Comparison of ENCODE assay signal across 9 mouse cellular contexts in genomic region chr5:131009510-131009909, GRCm38 (mm10).
A peak's percentile ranks its signal among the peaks of the same experiment; 100 is the strongest.
DNase-seq lines count a peak whose midpoint lies in the region; ATAC-seq and TF ChIP-seq lines count a peak whose summit lies in the region.
"Had no signal": no experiment of that assay in that cellular context is flagged by ENCODE, and none has a peak within 500 bp of the region (broad histone marks: within the 10 kb centered on the region; RNA-seq: fewer than 3 reads in every experiment).

No protein-coding gene starts in this region.

- DNase-seq in forebrain, embryonic 14.5 days (ENCODE audit: low spot score), result peak; percentile 36
- DNase-seq in lung, embryonic 14.5 days, result peak; percentile 42
- DNase-seq in lung, adult 18-20 months, result no peak
- peak; percentile 43 for DNase-seq in brain, adult 2 months (ENCODE audit: low read depth, low spot score)
- peak; percentile 57 for DNase-seq in mesoderm, embryonic 11.5 days (ENCODE audit: low read depth, low spot score)
- no peak for DNase-seq in urinary bladder, adult 18-20 months (ENCODE audit: low spot score in 2 of 2)
- no peak for DNase-seq in natural killer cell, adult 2 months (ENCODE audit: low spot score in 2 of 2)

- 0 out of 2 replicates have a peak, but pooled peaks cover 3% of the 10 kb centered on the region for H3K9me3 ChIP-seq in forebrain, embryonic 14.5 days (replicated peaks; ENCODE audit: control insufficient read depth, low read length)
- 0 out of 2 replicates have a peak, but pooled peaks cover 5% of the 10 kb centered on the region for H3K9me3 ChIP-seq in forebrain, embryonic 13.5 days (replicated peaks)
- H3K9me3 ChIP-seq in lung, embryonic 14.5 days (ENCODE audit: low read depth, low read length), result no peaks in the 10 kb centered on the region
- H3K9me3 ChIP-seq: limb, embryonic 15.5 days had no signal

- 60% methylated on average over 6 of the region's 6 CpGs for WGBS in forebrain, embryonic 14.5 days
- WGBS in forebrain, embryonic 13.5 days, result 60% methylated on average over 6 of the region's 6 CpGs
- WGBS in lung, embryonic 14.5 days, result 43% methylated on average over 6 of the region's 6 CpGs

- TF ChIP-seq CTCF in lung, embryonic 14.5 days (IDR thresholded peaks at IDR 0.05; ENCODE audit: low read depth), result peak; percentile 63

- no peak overlapping the region for H3K4me2 ChIP-seq in forebrain, embryonic 14.5 days (ENCODE audit: low read length)
- no peak overlapping the region for H3K4me2 ChIP-seq in forebrain, embryonic 13.5 days
- no peak overlapping the region for H3K4me2 ChIP-seq in lung, embryonic 14.5 days
- H3K4me2 ChIP-seq: limb, embryonic 15.5 days had no signal

- no peak overlapping the region for H3K27ac ChIP-seq in forebrain, embryonic 14.5 days (ENCODE audit: low read depth, low read length)
- no peak overlapping the region for H3K27ac ChIP-seq in forebrain, embryonic 13.5 days
- no peak overlapping the region for H3K27ac ChIP-seq in lung, embryonic 14.5 days (ENCODE audit: low read depth)
- H3K27ac ChIP-seq: limb, embryonic 15.5 days had no signal

- H3K4me1 ChIP-seq in forebrain, embryonic 14.5 days (ENCODE audit: control insufficient read depth, insufficient read depth, low read length), result 0 out of 2 replicates have a peak, but pooled peaks cover 5% of the 10 kb centered on the region
- 0 out of 2 replicates have a peak, but pooled peaks cover 7% of the 10 kb centered on the region for H3K4me1 ChIP-seq in forebrain, embryonic 13.5 days
- H3K4me1 ChIP-seq in lung, embryonic 14.5 days (ENCODE audit: insufficient read depth), result no peaks in the 10 kb centered on the region
- H3K4me1 ChIP-seq: limb, embryonic 15.5 days had no signal

- H3K27me3 ChIP-seq in forebrain, embryonic 14.5 days (replicated peaks; ENCODE audit: control insufficient read depth, insufficient read depth, low read length), result no peaks in the 10 kb centered on the region
- H3K27me3 ChIP-seq in forebrain, embryonic 13.5 days, result no peaks in the 10 kb centered on the region
- H3K27me3 ChIP-seq in lung, embryonic 14.5 days (ENCODE audit: insufficient read depth, low read length), result no peaks in the 10 kb centered on the region
- H3K27me3 ChIP-seq: limb, embryonic 15.5 days had no signal

- H3K36me3 ChIP-seq in forebrain, embryonic 14.5 days (ENCODE audit: control insufficient read depth, insufficient read depth, low read length), result no peaks in the 10 kb centered on the region
- no peaks in the 10 kb centered on the region for H3K36me3 ChIP-seq in forebrain, embryonic 13.5 days (ENCODE audit: poor library complexity, severe bottlenecking)
- H3K36me3 ChIP-seq in lung, embryonic 14.5 days (ENCODE audit: insufficient read depth), result no peaks in the 10 kb centered on the region
- H3K36me3 ChIP-seq: limb, embryonic 15.5 days had no signal

- ATAC-seq in forebrain, embryonic 14.5 days, result no peak
- ATAC-seq in forebrain, embryonic 13.5 days, result no peak
- ATAC-seq in lung, embryonic 14.5 days (ENCODE audit: insufficient read depth), result no peak

- H3K9ac ChIP-seq in forebrain, embryonic 14.5 days (ENCODE audit: low read length), result no peak overlapping the region
- H3K9ac ChIP-seq in forebrain, embryonic 13.5 days, result no peak overlapping the region
- H3K9ac ChIP-seq in lung, embryonic 14.5 days, result no peak overlapping the region
- H3K9ac ChIP-seq: limb, embryonic 15.5 days had no signal

- H3K4me3 ChIP-seq in forebrain, embryonic 14.5 days (ENCODE audit: low read depth, low read length), result no peak overlapping the region
- no peak overlapping the region for H3K4me3 ChIP-seq in forebrain, embryonic 13.5 days
- H3K4me3 ChIP-seq in lung, embryonic 14.5 days (ENCODE audit: low read depth, low read length), result no peak overlapping the region
- H3K4me3 ChIP-seq: limb, embryonic 15.5 days had no signal

Comparison
In these comparisons a context has a peak if more than half of its experiments do, and no peak if none do; other contexts are left out.
1. DNase-seq: peak in forebrain, embryonic 14.5 days (single experiment), lung, embryonic 14.5 days (single experiment), brain, adult 2 months (single experiment) and mesoderm, embryonic 11.5 days (single experiment); none in lung, adult 18-20 months (0 of 2), urinary bladder, adult 18-20 months (0 of 2) and natural killer cell, adult 2 months (0 of 2).